Mouse (Mus musculus): ENCODE measurements around the gene Pitpnc1.

The Pitpnc1 gene

GRCm38 (mm10) chr11:107267522-107267921 lies 203.0 kb downstream of the Pitpnc1 start:
- DNase-seq: no peak

- DNase-seq: no peak
Measured at GRCm38 (mm10) chr11:107265861-107266260, 204.6 kb downstream of the Pitpnc1 start.

- DNase-seq: no peak
Measured at GRCm38 (mm10) chr11:107264889-107265615, 205.4 kb downstream of the Pitpnc1 start.

GRCm38 (mm10) chr11:107263838-107264237 lies 206.7 kb downstream of the Pitpnc1 start:
- no peak for DNase-seq

GRCm38 (mm10) chr11:107259428-107259827 lies 211.1 kb downstream of the Pitpnc1 start:
- no peak for DNase-seq

GRCm38 (mm10) chr11:107255185-107255584 lies 215.3 kb downstream of the Pitpnc1 start:
- DNase-seq: no peak

- no peak for DNase-seq
Measured at GRCm38 (mm10) chr11:107254181-107254580, 216.3 kb downstream of the Pitpnc1 start.

GRCm38 (mm10) chr11:107252026-107252425 lies 218.5 kb downstream of the Pitpnc1 start:
- no peak for DNase-seq

GRCm38 (mm10) chr11:107251460-107251859 lies 219.0 kb downstream of the Pitpnc1 start:
- DNase-seq: no peak

GRCm38 (mm10) chr11:107250882-107251281 lies 219.6 kb downstream of the Pitpnc1 start:
- no peak for DNase-seq

- DNase-seq: peak; percentile 63 to 75
Measured at GRCm38 (mm10) chr11:107248753-107249152, 221.7 kb downstream of the Pitpnc1 start.

GRCm38 (mm10) chr11:107245657-107246056 lies 224.8 kb downstream of the Pitpnc1 start:
- no peak for DNase-seq

- DNase-seq: no peak
Measured at GRCm38 (mm10) chr11:107243126-107243525, 227.4 kb downstream of the Pitpnc1 start.

GRCm38 (mm10) chr11:107241678-107242077 lies 228.8 kb downstream of the Pitpnc1 start:
- DNase-seq: no peak

GRCm38 (mm10) chr11:107238506-107238905 lies 232.0 kb downstream of the Pitpnc1 start:
- DNase-seq: no peak

GRCm38 (mm10) chr11:107237532-107237931 lies 233.0 kb downstream of the Pitpnc1 start:
- no peak for DNase-seq

GRCm38 (mm10) chr11:107233252-107233890 lies 237.1 kb downstream of the Pitpnc1 start:
- no peak for DNase-seq

- no peak for DNase-seq
Measured at GRCm38 (mm10) chr11:107230128-107230527, 240.4 kb downstream of the Pitpnc1 start.

- no peak for DNase-seq
Measured at GRCm38 (mm10) chr11:107226431-107226830, 244.1 kb downstream of the Pitpnc1 start.

- DNase-seq: no peak
Measured at GRCm38 (mm10) chr11:107226013-107226412, 244.5 kb downstream of the Pitpnc1 start.

GRCm38 (mm10) chr11:107225301-107225700 lies 245.2 kb downstream of the Pitpnc1 start:
- DNase-seq: no peak

- no peak for DNase-seq
Measured at GRCm38 (mm10) chr11:107223667-107224214, 246.8 kb downstream of the Pitpnc1 start.

GRCm38 (mm10) chr11:107223169-107223561 lies 247.3 kb downstream of the Pitpnc1 start:
- DNase-seq: no peak

GRCm38 (mm10) chr11:107222531-107223168 lies 247.8 kb downstream of the Pitpnc1 start:
- no peak for DNase-seq

All from cerebellum, adult 18-20 months (tissue).